Mouse (Mus musculus) lung, postnatal 0 days (tissue): ENCODE measurements around the gene Avpi1. TPM values are rescaled to one million over a fixed set of nuclear protein-coding genes. Genes with fewer than 3 reads are reported as not detected.

Source experiments
- ATAC-seq: fragments of 200-750 bp; cut with Nextera tagmentation; 2 replicates; pipeline ENCODE4 v1.8.0; 2017; ENCODE audit warnings: moderate library complexity
- DNase-seq: peaks from one replicate; pipeline ENCODE4 v3.0.0-alpha.2; 2016; ENCODE audit warnings: low spot score
- H3K27ac ChIP-seq: fragments of 300-500 bp; sonication (generic); 2 replicates; pipeline ENCODE4 v1.5.1; 2014; ENCODE audit warnings: antibody characterized with exemption, mild to moderate bottlenecking, low read length, mixed read lengths
- H3K27me3 ChIP-seq: fragments of 300-500 bp; sonication (generic); replicated peaks from 2 replicates; pipeline ENCODE4 v1.6.1; 2014; ENCODE audit warnings: low read length, mixed read lengths; ENCODE audit not compliant: insufficient read depth
- H3K36me3 ChIP-seq: fragments of 300-500 bp; sonication (generic); 2 replicates; pipeline ENCODE4 v1.6.1; 2014; ENCODE audit warnings: low read length, mixed read lengths; ENCODE audit not compliant: insufficient read depth
- H3K4me1 ChIP-seq: fragments of 300-500 bp; sonication (generic); 2 replicates; pipeline ENCODE4 v1.6.1; 2014; ENCODE audit warnings: antibody characterized with exemption, low read depth, low read length, mixed read lengths; ENCODE audit not compliant: insufficient read depth
- H3K4me2 ChIP-seq: fragments of 300-500 bp; sonication (generic); replicated peaks from 2 replicates; pipeline ENCODE4 v1.6.1; 2014; ENCODE audit warnings: low read depth, mild to moderate bottlenecking, low read length, moderate library complexity, mixed read lengths
- H3K4me3 ChIP-seq: fragments of 300-500 bp; sonication (generic); 2 replicates; pipeline ENCODE4 v1.5.1; 2014; ENCODE audit warnings: low read depth, low read length
- H3K9ac ChIP-seq: fragments of 300-500 bp; sonication (generic); replicated peaks from 2 replicates; pipeline ENCODE4 v1.6.1; 2014; ENCODE audit warnings: low read depth, mild to moderate bottlenecking
- H3K9me3 ChIP-seq: fragments of 300-500 bp; sonication (generic); 2 replicates; pipeline ENCODE4 v1.6.1; 2016; ENCODE audit warnings: low read length, mixed read lengths
- CTCF ChIP-seq: IDR thresholded peaks from 2 replicates; pipeline ENCODE4 v1.5.1; 2016; ENCODE audit warnings: antibody characterized with exemption, mild to moderate bottlenecking
- EP300 ChIP-seq: IDR thresholded peaks from 2 replicates; pipeline ENCODE4 v1.6.1; 2016; ENCODE audit warnings: antibody characterized with exemption, mild to moderate bottlenecking, control low read depth
- WGBS: fragments of 180-500 bp; shearing (Covaris S2); extraction: QIAGEN DNeasy Blood & Tissue Kit; methylation state at CpG from one replicate; pipeline ENCODE4 v1.1.7; 2014; 5-methylcytosine and 5-hydroxymethylcytosine counted together
- polyA plus RNA-seq: library from polyadenylated mRNA; unstranded; fragments of >200 nt; fragmentation: Nextera tagmentation; extraction: Ambion mirVana; gene quantifications from 2 replicates; pipeline ENCODE4 v1.2.1, GENCODE M21; 2015

The Avpi1 gene
- polyA plus RNA-seq, 1 experiment from 2014 or later, result 135 TPM

DNA sequence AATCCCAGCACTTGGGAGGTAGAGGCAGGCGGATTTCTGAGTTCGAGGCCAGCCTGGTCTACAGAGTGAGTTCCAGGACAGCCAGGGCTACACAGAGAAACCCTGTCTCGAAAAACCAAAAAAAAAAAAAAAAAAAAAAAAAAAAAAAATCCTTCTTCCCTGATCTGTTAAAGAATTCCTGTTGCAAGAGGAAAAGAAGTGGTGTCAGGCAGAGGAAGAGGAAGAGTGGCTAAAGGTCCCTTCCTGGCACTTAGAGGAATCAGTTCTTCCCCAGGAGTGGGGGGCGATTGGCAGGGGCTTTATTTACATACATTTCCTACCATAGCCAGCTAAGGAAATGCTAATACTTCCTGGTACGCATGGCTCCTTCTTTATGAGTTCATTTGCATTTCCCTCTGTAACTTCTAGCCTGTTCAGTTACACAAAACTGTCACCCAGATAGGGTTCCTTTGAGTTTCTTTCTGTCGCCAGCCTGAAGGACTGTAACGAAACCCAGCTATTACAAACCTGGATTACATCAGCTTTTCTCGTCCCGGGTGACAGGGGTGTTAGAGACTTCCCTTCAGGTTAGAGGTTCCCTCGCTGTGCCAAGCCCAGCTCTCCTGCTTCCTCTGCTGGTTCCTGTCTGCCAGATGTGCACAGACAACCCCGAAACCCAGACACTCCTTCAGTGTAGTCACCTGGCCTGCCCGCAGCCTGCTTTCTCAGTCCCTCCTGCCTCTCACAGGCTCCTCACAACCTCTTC is 28.8 kb upstream of the Avpi1 start:
- no peaks in the 10 kb centered on the region for H3K36me3 ChIP-seq
- H3K9ac ChIP-seq, result no peak overlapping the region
- no peak overlapping the region for H3K4me3 ChIP-seq
- no peak overlapping the region for H3K4me2 ChIP-seq
- no peaks in the 10 kb centered on the region for H3K27me3 ChIP-seq
- WGBS, result 48% methylated on average over 12 of the region's 12 CpGs
- TF ChIP-seq EP300 (no peak), CTCF (no peak)
- DNase-seq, result peak; percentile 19
- H3K9me3 ChIP-seq, result no peaks in the 10 kb centered on the region
- peak overlapping the region; percentile 38 for H3K27ac ChIP-seq
- no peaks in the 10 kb centered on the region for H3K4me1 ChIP-seq
- 0 out of 2 replicates have a peak, but pooled peaks have one; percentile 19 for ATAC-seq

DNA sequence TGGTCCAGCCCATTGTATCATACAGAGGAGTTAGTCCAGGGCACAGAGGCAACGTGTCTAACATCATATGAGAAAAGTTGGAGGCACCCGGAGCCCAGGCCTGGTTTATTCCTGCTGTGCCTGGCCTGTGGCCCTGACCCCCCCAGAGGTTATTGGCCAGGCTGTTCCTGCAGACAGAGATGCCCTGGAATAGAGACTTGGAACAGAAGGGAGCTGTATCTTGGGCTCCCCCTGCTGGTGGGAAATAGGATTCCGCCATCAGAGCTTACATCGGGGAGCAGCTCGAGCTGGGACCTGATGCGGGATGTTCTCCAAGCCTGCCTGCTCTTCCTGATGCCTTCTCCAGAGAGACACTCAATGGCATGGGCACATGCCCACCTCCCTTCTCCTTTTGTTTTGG is 23.1 kb upstream of the Avpi1 start:
- H3K9me3 ChIP-seq, result no peaks in the 10 kb centered on the region
- H3K4me2 ChIP-seq, result no peak overlapping the region
- H3K27ac ChIP-seq, result peak overlapping the region; percentile 39; the same call in 1 of the 2 replicates
- peaks cover 21% of the 10 kb centered on the region for H3K4me1 ChIP-seq
- peak; percentile 93 for DNase-seq
- no peak overlapping the region for H3K4me3 ChIP-seq
- no peak overlapping the region for H3K9ac ChIP-seq
- peak; percentile 33 for ATAC-seq
- 7% methylated on average over 6 of the region's 6 CpGs for WGBS
- no peaks in the 10 kb centered on the region for H3K36me3 ChIP-seq
- TF ChIP-seq EP300 (no peak), CTCF (peak; percentile 93)
- H3K27me3 ChIP-seq, result no peaks in the 10 kb centered on the region

DNA sequence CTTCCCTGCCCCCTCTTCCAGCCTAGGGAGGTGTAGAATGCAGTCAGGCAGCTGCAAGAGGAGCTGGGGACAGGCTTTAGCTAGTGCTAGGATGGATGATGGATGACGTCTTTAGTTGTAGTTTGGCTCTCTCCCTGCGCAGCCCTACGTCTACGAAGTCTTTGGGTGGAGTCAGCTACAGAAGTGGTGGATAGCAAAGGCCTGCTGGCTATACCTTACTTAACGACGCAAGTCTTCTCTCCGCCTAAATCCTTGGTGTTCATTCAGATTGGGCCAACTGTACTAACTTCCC is 19.7 kb upstream of the Avpi1 start:
- Histone ChIP-seq H3K9ac (peak overlapping the region; percentile 87), H3K4me1 (peaks cover 41% of the 10 kb centered on the region), H3K36me3 (no peaks in the 10 kb centered on the region), H3K27ac (peak overlapping the region; percentile 97), H3K9me3 (no peaks in the 10 kb centered on the region), H3K27me3 (no peaks in the 10 kb centered on the region), H3K4me3 (peak overlapping the region; percentile 75), H3K4me2 (peak overlapping the region; percentile 90)
- TF ChIP-seq EP300 (no peak), CTCF (no peak)
- peak; percentile 90 for DNase-seq
- ATAC-seq, result peak; percentile 55; the same call in 1 of the 2 replicates
- 5% methylated on average over 7 of the region's 7 CpGs for WGBS

DNA sequence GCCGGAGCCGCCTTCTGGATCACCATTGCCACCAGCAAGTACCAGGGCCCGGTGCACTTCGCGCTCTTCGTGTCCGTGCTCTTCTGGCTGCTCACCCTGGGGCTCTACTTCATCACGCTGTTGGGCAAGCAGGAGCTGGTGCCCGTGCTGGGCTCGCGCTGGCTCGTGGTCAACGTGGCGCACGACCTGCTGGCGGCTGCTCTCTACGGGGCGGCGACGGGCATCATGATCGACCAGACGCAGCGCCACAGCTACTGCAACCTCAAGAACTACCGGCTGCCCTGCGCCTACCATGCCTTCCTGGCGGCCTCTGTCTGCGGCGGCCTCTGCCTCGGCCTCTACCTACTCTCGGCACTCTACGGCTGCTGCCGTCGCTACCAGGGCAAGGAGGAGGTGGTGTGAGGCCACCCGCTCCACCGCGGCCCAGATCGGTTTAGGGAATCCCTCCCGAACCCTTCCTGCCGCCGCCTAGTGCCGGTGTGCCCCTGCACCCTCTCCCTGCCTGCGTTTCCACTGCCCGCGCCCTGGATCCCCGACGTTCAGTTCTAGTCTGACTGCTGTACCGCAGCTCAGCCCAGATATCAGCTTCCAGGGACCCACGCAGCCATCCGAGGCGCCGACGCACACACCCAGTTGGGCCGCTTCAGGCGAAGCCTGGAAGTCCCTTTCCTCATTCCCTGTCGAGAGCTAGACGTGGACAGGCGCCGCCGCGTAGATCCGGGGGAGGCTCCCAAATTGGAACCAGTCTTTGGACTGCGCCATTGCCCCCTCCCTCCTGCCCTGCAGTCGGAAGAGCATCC is 19.1 kb upstream of the Avpi1 start:
- WGBS, result 3% methylated on average over 57 of the region's 63 CpGs
- no peaks in the 10 kb centered on the region for H3K9me3 ChIP-seq
- no peak for DNase-seq
- H3K27me3 ChIP-seq, result no peaks in the 10 kb centered on the region
- TF ChIP-seq CTCF (no peak), EP300 (no peak)
- H3K27ac ChIP-seq, result peak overlapping the region; percentile 97
- ATAC-seq, result peak; percentile 19
- H3K9ac ChIP-seq, result peak overlapping the region; percentile 87
- peak overlapping the region; percentile 90 for H3K4me2 ChIP-seq
- H3K4me3 ChIP-seq, result peak overlapping the region; percentile 75
- H3K36me3 ChIP-seq, result no peaks in the 10 kb centered on the region
- H3K4me1 ChIP-seq, result peaks cover 41% of the 10 kb centered on the region

DNA sequence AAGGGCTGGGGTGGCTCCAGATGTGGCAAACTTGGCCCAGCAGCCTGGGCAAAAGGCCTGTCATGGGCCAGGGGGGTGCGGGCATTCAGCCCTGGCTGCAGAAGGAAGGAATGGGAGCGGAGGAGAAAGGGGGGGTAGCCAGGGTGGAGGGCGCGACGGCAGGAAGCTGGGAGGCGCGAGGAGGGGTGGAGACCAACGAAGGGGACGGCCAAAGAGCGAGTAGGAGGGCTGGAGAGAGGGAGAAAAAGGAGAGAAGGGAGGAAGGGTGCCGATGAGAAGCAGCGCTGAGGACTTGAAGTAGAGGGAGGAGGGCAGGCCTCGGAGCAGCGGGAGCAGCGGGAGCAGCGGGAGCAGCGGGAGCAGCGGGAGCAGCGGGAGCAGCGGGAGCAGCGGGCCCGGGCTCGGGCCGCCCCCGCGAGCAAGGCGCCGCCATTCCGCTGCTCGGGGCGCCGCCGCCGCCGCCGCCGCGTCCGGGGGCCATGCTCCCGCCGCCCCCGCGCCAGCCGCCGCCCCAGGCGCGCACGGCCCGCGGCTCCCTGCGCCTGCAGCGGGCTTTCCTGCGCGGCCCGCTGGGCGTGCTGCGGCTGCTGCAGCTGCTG is 18.4 kb upstream of the Avpi1 start, which contains the start of gene Marveld1:
Gene Marveld1, plus strand, starts transcription at position 231 of the 599 bp plus-strand sequence.
- Histone ChIP-seq H3K36me3 (no peaks in the 10 kb centered on the region), H3K4me3 (peak within 1 kb of the TSS; percentile 75), H3K4me1 (peaks cover 41% of the 10 kb centered on the region), H3K9ac (peak within 1 kb of the TSS; percentile 87), H3K27me3 (no peaks in the 10 kb centered on the region), H3K4me2 (peak within 1 kb of the TSS; percentile 90), H3K9me3 (no peaks in the 10 kb centered on the region), H3K27ac (peak within 1 kb of the TSS; percentile 97)
- DNase-seq (peak; percentile 97), ATAC-seq (peak; percentile 69)
- TF ChIP-seq EP300, result peak; percentile 34; the same call in 1 of the 2 replicates
- peak; percentile 16; the same call in 1 of the 2 replicates for TF ChIP-seq CTCF
- 2% methylated on average over 37 of the region's 57 CpGs for WGBS
